Mouse (Mus musculus) stomach, postnatal 0 days (tissue): ENCODE data around the gene Gm3604. TPM values are rescaled to one million over a fixed set of nuclear protein-coding genes. Genes with fewer than 3 reads are reported as not detected.
"Not testable (repeated sequence)": the region's sequence is repeated elsewhere in the genome, so short reads cannot be mapped to it uniquely, and the experiment has no call there.

Experiments used
- ATAC-seq: fragments of 200-750 bp; cut with Nextera tagmentation; 2 replicates; pipeline ENCODE4 v1.8.0; 2017; ENCODE audit not compliant: low FRiP score, low TSS enrichment
- DNase-seq: peaks from one replicate; pipeline ENCODE4 v3.0.0-alpha.2; 2016; ENCODE audit warnings: low spot score
- H3K27ac ChIP-seq: fragments of 300-500 bp; sonication (generic); replicated peaks from 2 replicates; pipeline ENCODE4 v1.5.1; 2014; ENCODE audit warnings: mild to moderate bottlenecking, control low read depth
- H3K27me3 ChIP-seq: fragments of 300-500 bp; sonication (generic); 2 replicates; pipeline ENCODE4 v1.6.1; 2014; ENCODE audit warnings: low read length; ENCODE audit not compliant: control insufficient read depth, insufficient read depth
- H3K36me3 ChIP-seq: fragments of 300-500 bp; sonication (generic); 2 replicates; pipeline ENCODE4 v1.6.1; 2014; ENCODE audit warnings: low read length, mixed read lengths; ENCODE audit not compliant: control insufficient read depth, insufficient read depth
- H3K4me1 ChIP-seq: fragments of 300-500 bp; sonication (generic); replicated peaks from 2 replicates; pipeline ENCODE4 v1.6.1; 2014; ENCODE audit warnings: antibody characterized with exemption; ENCODE audit not compliant: control insufficient read depth, insufficient read depth
- H3K4me2 ChIP-seq: fragments of 300-500 bp; sonication (generic); replicated peaks from 2 replicates; pipeline ENCODE4 v1.6.1; 2014; ENCODE audit warnings: low read depth, mild to moderate bottlenecking, control low read depth, moderate library complexity
- H3K4me3 ChIP-seq: fragments of 300-500 bp; sonication (generic); 2 replicates; pipeline ENCODE4 v1.5.1; 2014; ENCODE audit warnings: low read depth, low read length, control low read depth
- H3K9ac ChIP-seq: fragments of 300-500 bp; sonication (generic); 2 replicates; pipeline ENCODE4 v1.6.1; 2014; ENCODE audit warnings: mild to moderate bottlenecking, low read length, control low read depth, mixed read lengths
- H3K9me3 ChIP-seq: fragments of 300-500 bp; sonication (generic); 2 replicates; pipeline ENCODE4 v1.6.1; 2016; ENCODE audit warnings: low read length; ENCODE audit not compliant: control insufficient read depth
- CTCF ChIP-seq: IDR thresholded peaks from 2 replicates; pipeline ENCODE4 v1.5.1; 2016; ENCODE audit warnings: antibody characterized with exemption, low read depth, mild to moderate bottlenecking, moderate library complexity
- EP300 ChIP-seq: optimal IDR thresholded peaks from 2 replicates; pipeline ENCODE3; 2016; ENCODE audit warnings: antibody characterized with exemption
- WGBS: fragments of 180-500 bp; shearing (Covaris S2); extraction: QIAGEN DNeasy Blood & Tissue Kit; methylation state at CpG from one replicate; pipeline ENCODE4 v1.1.7; 2014; 5-methylcytosine and 5-hydroxymethylcytosine counted together
- microRNA-seq: library from miRNA; unstranded; fragments of <30 nt; microRNA quantifications from one replicate; pipeline ENCODE4, GENCODE M21; 2016
- polyA plus RNA-seq: library from polyadenylated mRNA; unstranded; fragments of >200 nt; fragmentation: Nextera tagmentation; extraction: Ambion mirVana; gene quantifications from 2 replicates; pipeline ENCODE4 v1.2.1, GENCODE M21; 2015

Gene Gm3604
- 1.7 and 1.9 TPM in 2 replicates for polyA plus RNA-seq

DNA sequence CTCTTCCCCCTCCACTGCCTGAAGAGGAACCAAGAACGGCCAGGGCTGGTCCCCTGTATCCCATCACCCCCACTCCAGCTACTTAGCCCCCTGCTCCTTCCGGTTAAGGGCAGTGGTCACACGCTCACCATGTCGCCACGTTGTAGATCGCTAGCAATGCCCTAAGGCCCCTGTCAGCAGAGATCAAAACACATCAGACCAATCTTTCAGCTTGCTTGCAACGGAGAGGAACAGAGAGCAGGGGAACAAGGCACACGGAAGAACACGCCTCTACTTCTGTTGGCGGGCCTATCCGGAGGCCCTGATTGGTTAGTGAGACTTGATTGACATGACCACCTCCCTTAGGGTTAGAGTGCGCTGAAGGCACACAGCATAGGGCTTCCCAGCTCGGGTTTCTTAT lies at the start of gene Gm3604:
TSS of gene Gm3604 (minus strand) at position 226 of the 400 bp plus-strand sequence.
- peak; percentile 49 for DNase-seq
- ATAC-seq, H3K36me3 ChIP-seq, H3K9me3 ChIP-seq, H3K27me3 ChIP-seq, H3K27ac ChIP-seq, H3K4me1 ChIP-seq: not testable (repeated sequence)
- Histone ChIP-seq H3K4me3 (peak within 1 kb of the TSS; percentile 33), H3K4me2 (peak within 1 kb of the TSS; percentile 48), H3K9ac (peak within 1 kb of the TSS; percentile 45; the same call in 1 of the 2 replicates)
- 9% methylated on average over 13 of the region's 13 CpGs for WGBS

- H3K9me3 ChIP-seq, H3K9ac ChIP-seq, H3K4me1 ChIP-seq, H3K27me3 ChIP-seq, DNase-seq, H3K27ac ChIP-seq, ATAC-seq, H3K4me2 ChIP-seq, H3K4me3 ChIP-seq, H3K36me3 ChIP-seq: not testable (repeated sequence)
- 64% methylated on average over 3 of the region's 3 CpGs for WGBS
These were observed 16.2 kb upstream of the Gm3604 start for GRCm38 (mm10) chr13:62399206-62399605.

DNA sequence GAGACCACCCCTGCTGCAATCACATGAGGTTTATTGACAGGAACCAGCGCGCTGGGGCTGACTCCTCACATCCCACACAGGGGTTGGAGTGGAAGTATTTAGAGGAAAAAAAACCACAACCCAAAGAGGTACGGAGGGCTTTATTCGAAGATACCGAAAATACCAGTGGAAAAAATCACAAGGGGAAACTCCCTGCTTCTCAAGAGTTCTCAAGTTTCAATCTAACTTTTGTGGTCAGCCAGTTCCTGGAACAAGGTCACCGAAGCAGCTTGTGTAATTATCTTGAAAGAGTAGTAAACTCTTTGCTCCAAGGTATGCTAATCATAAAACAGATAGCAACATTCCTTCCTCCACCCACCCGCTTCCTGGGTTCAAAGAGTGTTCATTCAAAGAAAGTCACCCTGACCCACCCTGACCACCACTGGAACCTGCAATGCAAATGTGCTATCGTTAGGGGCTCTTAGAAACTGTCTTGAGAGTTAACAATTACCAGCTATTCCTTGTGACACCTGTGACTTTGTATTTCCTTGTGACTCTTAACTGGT lies 7.2 kb upstream of the Gm3604 start:
- H3K4me1 ChIP-seq, H3K9me3 ChIP-seq, DNase-seq, H3K9ac ChIP-seq, ATAC-seq, H3K4me2 ChIP-seq, H3K36me3 ChIP-seq, H3K27ac ChIP-seq, H3K4me3 ChIP-seq, H3K27me3 ChIP-seq: not testable (repeated sequence)
- WGBS = 86% methylated on average over 8 of the region's 8 CpGs

DNA sequence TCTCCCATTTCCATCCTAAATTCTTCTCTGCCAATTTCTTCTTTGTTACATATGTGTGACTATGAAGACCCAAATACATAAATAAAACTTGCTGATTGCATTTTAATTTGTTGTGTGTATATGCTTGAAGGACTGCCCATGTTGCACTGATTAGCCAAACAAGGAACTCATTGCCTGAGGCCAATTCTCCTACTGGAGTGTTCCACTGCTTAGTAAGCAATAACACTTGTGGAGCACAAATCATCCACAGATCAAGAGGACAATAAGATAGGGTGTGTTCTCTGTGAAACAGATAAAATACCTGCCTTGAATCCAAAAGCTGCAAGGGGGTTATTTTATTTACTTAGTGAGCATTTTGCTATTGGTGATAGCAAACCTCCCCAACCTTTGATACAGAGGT lies 51.2 kb downstream of the Gm3604 start:
- Histone ChIP-seq H3K9me3 (no peaks in the 10 kb centered on the region), H3K4me2 (no peak overlapping the region), H3K36me3 (no peaks in the 10 kb centered on the region), H3K9ac (no peak overlapping the region), H3K27me3 (no peaks in the 10 kb centered on the region), H3K27ac (no peak overlapping the region), H3K4me1 (no peaks in the 10 kb centered on the region), H3K4me3 (no peak overlapping the region)
- TF ChIP-seq CTCF (no peak), EP300 (no peak)
- no peak for ATAC-seq
- DNase-seq = no peak

DNA sequence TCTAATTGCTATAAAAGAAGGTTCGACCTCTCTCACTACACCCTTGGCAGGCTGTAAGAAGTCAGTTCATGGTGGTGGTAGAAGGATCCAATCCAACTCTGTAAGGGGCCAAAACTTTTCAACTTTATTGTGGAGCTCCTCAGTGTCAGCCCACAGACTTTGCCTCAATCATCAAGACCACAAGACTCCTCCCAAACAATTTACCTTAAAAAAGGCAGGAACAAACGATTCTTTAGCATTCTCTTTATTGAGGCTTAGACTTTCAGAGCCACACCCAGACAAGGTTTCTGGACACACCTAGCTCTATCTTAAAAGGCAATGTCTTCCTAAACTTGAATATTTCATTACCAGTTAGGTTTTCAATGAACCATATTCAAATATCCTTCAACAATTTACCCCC lies 51.6 kb downstream of the Gm3604 start:
- H3K27me3 ChIP-seq = no peaks in the 10 kb centered on the region
- H3K4me3 ChIP-seq = no peak overlapping the region
- no peak overlapping the region for H3K4me2 ChIP-seq
- TF ChIP-seq EP300 (no peak), CTCF (no peak)
- H3K36me3 ChIP-seq = no peaks in the 10 kb centered on the region
- no peak overlapping the region for H3K27ac ChIP-seq
- no peak for DNase-seq
- 60% methylated on average over 2 of the region's 2 CpGs for WGBS
- no peak overlapping the region for H3K9ac ChIP-seq
- ATAC-seq = no peak
- H3K9me3 ChIP-seq = no peaks in the 10 kb centered on the region
- no peaks in the 10 kb centered on the region for H3K4me1 ChIP-seq

Small RNA genes lying within 50 kb of the gene (microRNA-seq; reads per million reads assigned to microRNA genes)
- gene Gm25933 = not detected

Other genes with a start within 250 kb of the Gm3604 start
- gene Gm49359, start 83.7 kb upstream of the Gm3604 start, polyA plus RNA-seq = 5.4 and 6.0 TPM in 2 replicates
- not detected in 2 replicates for gene Zfp935, start 175.3 kb upstream of the Gm3604 start, polyA plus RNA-seq
- 4.7 and 5.4 TPM in 2 replicates for gene Zfp934, start 188.0 kb upstream of the Gm3604 start, polyA plus RNA-seq
- gene 6720489N17Rik, start 241.0 kb upstream of the Gm3604 start, polyA plus RNA-seq = 3.5 and 4.0 TPM in 2 replicates